Mouse (Mus musculus): ENCODE results near the gene Dchs2. TPM values are rescaled to one million over a fixed set of nuclear protein-coding genes. Genes with fewer than 3 reads are reported as not detected.

Dchs2 gene
- polyA plus RNA-seq (2012; rRNA removed): 0.05 and 0.08 TPM in 2 replicates

DNA sequence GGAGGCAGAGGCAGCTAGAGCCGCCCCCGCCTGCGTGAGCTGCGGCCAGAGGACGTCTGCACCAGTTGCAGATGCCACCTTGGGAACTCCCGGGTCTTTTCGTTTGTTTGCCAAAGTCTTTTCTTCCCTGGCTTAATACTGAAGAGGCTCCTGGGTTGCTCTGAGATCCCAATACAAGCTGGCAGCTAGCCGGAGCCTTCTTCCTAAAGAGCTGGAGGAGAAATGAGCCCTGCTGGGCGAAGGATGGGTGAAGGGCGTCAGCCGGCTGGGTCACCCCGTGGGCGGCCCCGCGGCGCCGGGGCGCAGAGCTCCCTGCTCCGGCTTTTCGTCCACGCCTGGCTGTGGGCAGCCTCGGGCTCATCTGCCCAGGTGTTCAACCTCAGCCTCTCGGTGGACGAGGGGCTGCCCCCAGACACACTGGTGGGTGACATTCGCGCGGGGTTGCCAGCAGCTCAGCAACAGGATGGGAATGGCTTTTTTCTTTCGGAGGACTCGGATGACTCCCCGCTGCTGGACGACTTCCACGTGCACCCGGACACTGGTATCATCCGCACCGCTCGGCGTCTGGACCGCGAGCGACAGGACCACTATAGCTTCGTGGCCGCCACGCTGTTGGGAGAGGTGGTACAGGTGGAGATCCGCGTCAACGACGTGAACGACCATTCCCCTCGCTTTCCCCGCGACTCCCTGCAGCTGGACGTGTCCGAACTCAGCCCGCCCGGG, at the start of gene Dchs2:
Dchs2 (plus strand) TSS at position 223 of the 723 bp plus-strand sequence.
- 5% methylated on average over 55 of the region's 55 CpGs for WGBS
- no peak for DNase-seq (ENCODE audit: low read depth in 1 of 2, low spot score in 2 of 2)
- Histone ChIP-seq H3K27ac (ENCODE audit: insufficient read depth, low read length) (no peak within 1 kb of the TSS), H3K27me3 (ENCODE audit: control insufficient read depth, insufficient read depth, low read length) (peaks cover 10% of the 10 kb centered on the region), H3K4me3 (ENCODE audit: extremely low read depth, insufficient read depth, insufficient read length) (no peak within 1 kb of the TSS), H3K36me3 (ENCODE audit: control insufficient read depth, insufficient read depth, low read length) (no peaks in the 10 kb centered on the region), H3K4me1 (ENCODE audit: control insufficient read depth, insufficient read depth, insufficient read length) (no peaks in the 10 kb centered on the region; the same call in 1 of the 2 replicates)
- TF ChIP-seq CTCF (IDR thresholded peaks at IDR 0.05; ENCODE audit: extremely low read depth, insufficient read depth, insufficient read length, insufficient replicate concordance) (no peak), POLR2A (IDR thresholded peaks at IDR 0.05; ENCODE audit: low read depth, low read length) (no peak)

GRCm38 (mm10) chr3:83080567-83081055, 47.1 kb upstream of the Dchs2 start:
- 4% methylated on average over 11 of the region's 11 CpGs for WGBS
- no peak overlapping the region for H3K27ac ChIP-seq (ENCODE audit: insufficient read depth, low read length)
- peak; percentile 38 to 53 for DNase-seq (ENCODE audit: low read depth in 1 of 2, low spot score in 2 of 2)
- H3K27me3 ChIP-seq (ENCODE audit: control insufficient read depth, insufficient read depth, low read length): no peaks in the 10 kb centered on the region
- TF ChIP-seq POLR2A (IDR thresholded peaks at IDR 0.05; ENCODE audit: low read depth, low read length) (no peak), CTCF (IDR thresholded peaks at IDR 0.05; ENCODE audit: extremely low read depth, insufficient read depth, insufficient read length, insufficient replicate concordance) (peak; percentile 23; the same call in 1 of the 2 replicates)
- H3K4me1 ChIP-seq (ENCODE audit: control insufficient read depth, insufficient read depth, insufficient read length): no peaks in the 10 kb centered on the region
- H3K4me3 ChIP-seq (ENCODE audit: extremely low read depth, insufficient read depth, insufficient read length): peak overlapping the region; percentile 25; the same call in 1 of the 2 replicates
- H3K36me3 ChIP-seq (ENCODE audit: control insufficient read depth, insufficient read depth, low read length): no peaks in the 10 kb centered on the region

DNA sequence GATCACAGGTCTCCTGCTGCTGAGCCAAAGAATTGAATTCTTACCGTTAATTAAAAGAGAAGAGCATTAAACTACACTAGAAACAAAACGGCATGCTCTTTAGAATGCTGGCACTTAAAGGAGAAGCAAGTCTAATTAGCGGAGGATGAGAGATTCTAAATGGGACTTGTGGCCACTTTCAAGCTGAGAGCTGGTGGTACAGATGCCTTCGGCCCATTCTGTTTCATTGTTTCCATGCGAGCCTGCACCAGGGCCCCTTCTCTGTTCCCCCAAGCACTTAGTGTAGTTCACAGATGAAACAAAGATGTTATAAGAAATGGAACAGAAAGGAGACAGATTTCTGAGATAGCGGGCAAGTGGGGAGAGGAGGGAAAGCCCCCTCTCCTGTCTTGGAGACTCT, 30.2 kb upstream of the Dchs2 start:
- whole genome bisulfite sequencing: 85% methylated on average over 6 of the region's 6 CpGs
- no peak overlapping the region for H3K27ac ChIP-seq (ENCODE audit: insufficient read depth, low read length)
- no peaks in the 10 kb centered on the region for H3K4me1 ChIP-seq (ENCODE audit: control insufficient read depth, insufficient read depth, insufficient read length)
- H3K4me3 ChIP-seq (ENCODE audit: extremely low read depth, insufficient read depth, insufficient read length): no peak overlapping the region
- TF ChIP-seq POLR2A (IDR thresholded peaks at IDR 0.05; ENCODE audit: low read depth, low read length): no peak
- no peak for TF ChIP-seq CTCF (IDR thresholded peaks at IDR 0.05; ENCODE audit: extremely low read depth, insufficient read depth, insufficient read length, insufficient replicate concordance)
- no peaks in the 10 kb centered on the region for H3K36me3 ChIP-seq (ENCODE audit: control insufficient read depth, insufficient read depth, low read length)
- DNase-seq (ENCODE audit: low read depth in 1 of 2, low spot score in 2 of 2): no peak
- H3K27me3 ChIP-seq (ENCODE audit: control insufficient read depth, insufficient read depth, low read length): no peaks in the 10 kb centered on the region

- no peak for DNase-seq (ENCODE audit: low read depth in 1 of 2, low spot score in 2 of 2)
- H3K27me3 ChIP-seq (ENCODE audit: control insufficient read depth, insufficient read depth, low read length): no peaks in the 10 kb centered on the region
- H3K4me1 ChIP-seq (ENCODE audit: control insufficient read depth, insufficient read depth, insufficient read length): no peaks in the 10 kb centered on the region
- no peak overlapping the region for H3K4me3 ChIP-seq (ENCODE audit: extremely low read depth, insufficient read depth, insufficient read length)
- H3K27ac ChIP-seq (ENCODE audit: insufficient read depth, low read length): no peak overlapping the region
- H3K36me3 ChIP-seq (ENCODE audit: control insufficient read depth, insufficient read depth, low read length): no peaks in the 10 kb centered on the region
- no peak for TF ChIP-seq CTCF (IDR thresholded peaks at IDR 0.05; ENCODE audit: extremely low read depth, insufficient read depth, insufficient read length, insufficient replicate concordance)
- 44% methylated on average over 14 of the region's 14 CpGs for WGBS
These were observed 29.2 kb upstream of the Dchs2 start for GRCm38 (mm10) chr3:83098546-83099034.

DNA sequence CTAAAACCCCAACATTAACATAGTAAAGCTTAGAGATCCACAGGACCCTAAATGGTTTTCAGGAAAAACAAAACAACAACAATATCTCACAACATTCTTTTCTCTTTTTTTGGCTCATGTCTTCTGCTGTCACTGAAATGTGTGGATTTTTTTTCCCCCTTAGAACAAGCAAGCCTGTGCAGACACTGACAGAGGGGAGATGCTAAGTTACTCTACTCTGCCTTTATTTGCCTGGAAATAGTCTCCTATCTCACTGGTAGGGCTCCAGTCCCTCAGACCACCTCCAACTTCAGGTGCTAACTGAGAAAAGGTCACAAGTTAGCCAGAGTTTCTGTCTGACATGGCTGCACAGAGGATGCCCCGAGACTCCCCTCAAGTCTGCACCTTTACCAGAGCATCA, 28.6 kb upstream of the Dchs2 start:
- Histone ChIP-seq H3K27ac (ENCODE audit: insufficient read depth, low read length) (no peak overlapping the region), H3K4me1 (ENCODE audit: control insufficient read depth, insufficient read depth, insufficient read length) (no peaks in the 10 kb centered on the region), H3K36me3 (ENCODE audit: control insufficient read depth, insufficient read depth, low read length) (no peaks in the 10 kb centered on the region), H3K27me3 (ENCODE audit: control insufficient read depth, insufficient read depth, low read length) (no peaks in the 10 kb centered on the region), H3K4me3 (ENCODE audit: extremely low read depth, insufficient read depth, insufficient read length) (no peak overlapping the region)
- DNase-seq (ENCODE audit: low read depth in 1 of 2, low spot score in 2 of 2): no peak
- TF ChIP-seq POLR2A (IDR thresholded peaks at IDR 0.05; ENCODE audit: low read depth, low read length) (no peak), CTCF (IDR thresholded peaks at IDR 0.05; ENCODE audit: extremely low read depth, insufficient read depth, insufficient read length, insufficient replicate concordance) (no peak)
- 86% methylated on average over 1 of the region's 1 CpGs for WGBS

DNA sequence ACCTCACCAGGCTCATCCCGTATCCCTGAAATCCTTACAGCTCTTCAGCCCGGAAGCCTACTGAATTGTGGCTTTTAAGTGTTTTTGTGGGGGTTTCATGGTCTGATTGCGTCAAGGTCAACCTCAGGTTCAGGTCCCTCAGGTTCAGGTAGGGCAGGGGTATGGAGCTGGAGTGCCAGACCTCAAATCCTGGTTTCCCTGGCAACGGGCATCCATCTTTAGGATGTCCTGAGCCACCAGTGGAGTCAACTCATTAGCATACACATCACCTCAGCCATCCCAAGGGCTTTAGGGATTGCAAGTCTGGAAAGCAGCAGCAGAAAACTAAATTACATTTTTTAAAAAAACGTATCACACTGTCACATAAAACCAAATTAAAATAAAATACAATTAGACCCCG, 28.1 kb upstream of the Dchs2 start:
- Histone ChIP-seq H3K36me3 (ENCODE audit: control insufficient read depth, insufficient read depth, low read length) (no peaks in the 10 kb centered on the region), H3K4me3 (ENCODE audit: extremely low read depth, insufficient read depth, insufficient read length) (no peak overlapping the region), H3K27me3 (ENCODE audit: control insufficient read depth, insufficient read depth, low read length) (no peaks in the 10 kb centered on the region), H3K27ac (ENCODE audit: insufficient read depth, low read length) (no peak overlapping the region), H3K4me1 (ENCODE audit: control insufficient read depth, insufficient read depth, insufficient read length) (no peaks in the 10 kb centered on the region)
- WGBS: 77% methylated on average over 6 of the region's 6 CpGs
- DNase-seq (ENCODE audit: low read depth in 1 of 2, low spot score in 2 of 2): no peak
- TF ChIP-seq CTCF (IDR thresholded peaks at IDR 0.05; ENCODE audit: extremely low read depth, insufficient read depth, insufficient read length, insufficient replicate concordance): no peak
- no peak for TF ChIP-seq POLR2A (IDR thresholded peaks at IDR 0.05; ENCODE audit: low read depth, low read length)

DNA sequence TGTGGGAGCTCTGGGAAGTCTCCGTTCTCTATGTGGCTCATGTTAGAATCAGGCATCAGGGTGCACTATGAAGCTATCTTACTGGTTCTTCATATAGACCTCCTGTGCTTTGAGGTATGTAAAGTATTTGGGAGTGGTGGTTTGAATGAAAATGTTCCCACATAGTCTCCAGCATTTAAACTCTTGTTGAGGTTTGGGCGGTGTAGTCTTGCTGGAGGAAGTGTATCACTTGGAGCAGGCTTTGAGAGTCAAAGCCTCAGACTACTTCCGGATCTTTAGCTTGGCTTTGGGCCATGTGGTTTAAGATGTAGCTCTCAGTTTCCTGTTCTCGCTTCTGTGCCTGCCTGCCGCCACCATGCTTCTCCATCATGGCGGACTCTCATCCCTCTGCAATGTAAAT, 25.5 kb upstream of the Dchs2 start:
- DNase-seq (ENCODE audit: low read depth in 1 of 2, low spot score in 2 of 2): no peak
- Histone ChIP-seq H3K27me3 (ENCODE audit: control insufficient read depth, insufficient read depth, low read length) (no peaks in the 10 kb centered on the region), H3K36me3 (ENCODE audit: control insufficient read depth, insufficient read depth, low read length) (no peaks in the 10 kb centered on the region), H3K4me3 (ENCODE audit: extremely low read depth, insufficient read depth, insufficient read length) (no peak overlapping the region), H3K27ac (ENCODE audit: insufficient read depth, low read length) (no peak overlapping the region), H3K4me1 (ENCODE audit: control insufficient read depth, insufficient read depth, insufficient read length) (no peaks in the 10 kb centered on the region)
- TF ChIP-seq CTCF (IDR thresholded peaks at IDR 0.05; ENCODE audit: extremely low read depth, insufficient read depth, insufficient read length, insufficient replicate concordance) (no peak), POLR2A (IDR thresholded peaks at IDR 0.05; ENCODE audit: low read depth, low read length) (no peak)
- 62% methylated on average over 6 of the region's 6 CpGs for WGBS

Measured in spleen, adult 2 months (tissue).